Mouse (Mus musculus) left cerebral cortex, postnatal 14 days (tissue): ENCODE measurements around the gene Plekhm2. TPM values are rescaled to one million over a fixed set of nuclear protein-coding genes. Genes with fewer than 3 reads are reported as not detected.

Experiments
- DNase-seq, 2 experiments: peaks; one replicate each; pipeline ENCODE4 v3.0.0; 2021 to 2022; ENCODE audit warnings: low spot score in 2 of 2, mixed read lengths in 1 of 2
- intact Hi-C: fragments of 180-260 bp; cut with DNase I; formaldehyde crosslinking; loops from one replicate; pipeline ENCODE4 v1.15.1; 2025
- long read RNA-seq, 2 experiments: library from polyadenylated mRNA; stranded (forward); transcript quantifications; one replicate each; pipeline ENCODE4 v2.0.0; 2021
- total RNA-seq, 2 experiments: library from RNA; stranded (reverse); gene quantifications; 2 replicates each; pipeline ENCODE4 v1.2.3; 2021

The Plekhm2 gene
- 10 to 100 TPM; 57.6 to 57.9 TPM for total RNA-seq
- long read RNA-seq, experiment 1, full-length matches to known transcripts: 13 of 58 reads
- long read RNA-seq, experiment 1, partial matches to known transcripts: 40 of 58 reads
- long read RNA-seq, experiment 1, other reads (novel, unspliced or antisense): 5 of 58 reads
- long read RNA-seq, experiment 2, full-length matches to known transcripts: 5 of 47 reads
- long read RNA-seq, experiment 2, partial matches to known transcripts: 36 of 47 reads
- long read RNA-seq, experiment 2, other reads (novel, unspliced or antisense): 6 of 47 reads

GRCm38 (mm10) chr4:141664799-141665198, at the start of gene Plekhm2:
Plekhm2 (minus strand) TSS chr4:141664899.
- intact Hi-C loops: no loop called here
- DNase-seq: no peak

- intact Hi-C loops: no loop called here
- DNase-seq: no peak
Measured at GRCm38 (mm10) chr4:141713598-141714142, 49.0 kb upstream of the Plekhm2 start.

GRCm38 (mm10) chr4:141711250-141711649, 46.6 kb upstream of the Plekhm2 start:
- intact Hi-C loops: no loop called here
- DNase-seq: peak in 1 of 2 experiments; percentile 40

- intact Hi-C loops: no loop called here
- DNase-seq: no peak
Measured at GRCm38 (mm10) chr4:141708971-141709370, 44.3 kb upstream of the Plekhm2 start.

- DNase-seq: no peak
- intact Hi-C loops: no loop called here
Measured at GRCm38 (mm10) chr4:141708005-141708404, 43.3 kb upstream of the Plekhm2 start.

GRCm38 (mm10) chr4:141705331-141705730, 40.6 kb upstream of the Plekhm2 start:
- DNase-seq: peak; percentile 72 to 81
- intact Hi-C loops: no loop called here

GRCm38 (mm10) chr4:141704625-141705024, 39.9 kb upstream of the Plekhm2 start:
- no peak for DNase-seq
- intact Hi-C loops: no loop called here

GRCm38 (mm10) chr4:141694719-141695118, 30.0 kb upstream of the Plekhm2 start:
- intact Hi-C loops: no loop called here
- DNase-seq: no peak

GRCm38 (mm10) chr4:141688505-141688904, 23.8 kb upstream of the Plekhm2 start:
- intact Hi-C loops: no loop called here
- DNase-seq: no peak

- no peak for DNase-seq
- intact Hi-C loops: no loop called here
Measured at GRCm38 (mm10) chr4:141686525-141686924, 21.8 kb upstream of the Plekhm2 start.

- intact Hi-C loops: no loop called here
- no peak for DNase-seq
Measured at GRCm38 (mm10) chr4:141686093-141686492, 21.4 kb upstream of the Plekhm2 start.

- intact Hi-C loops: no loop called here
- no peak for DNase-seq
Measured at GRCm38 (mm10) chr4:141685499-141685898, 20.8 kb upstream of the Plekhm2 start, which contains the start of gene Rsc1a1. Rsc1a1 (minus strand) TSS chr4:141685599.

- no peak for DNase-seq
- intact Hi-C loops: no loop called here
Measured at GRCm38 (mm10) chr4:141682706-141683230, 18.1 kb upstream of the Plekhm2 start.

- DNase-seq: no peak
- intact Hi-C loops: no loop called here
Measured at GRCm38 (mm10) chr4:141681767-141682166, 17.1 kb upstream of the Plekhm2 start.

- intact Hi-C loops: no loop called here
- no peak for DNase-seq
Measured at GRCm38 (mm10) chr4:141680892-141681291, 16.2 kb upstream of the Plekhm2 start.

GRCm38 (mm10) chr4:141679016-141679415, 14.3 kb upstream of the Plekhm2 start:
- intact Hi-C loops: no loop called here
- no peak for DNase-seq

GRCm38 (mm10) chr4:141676462-141676979, 11.8 kb upstream of the Plekhm2 start:
- intact Hi-C loops: no loop called here

GRCm38 (mm10) chr4:141672325-141672724, 7.6 kb upstream of the Plekhm2 start:
- DNase-seq: no peak

More at GRCm38 (mm10) chr4:141676462-141676979, 11.8 kb upstream of the Plekhm2 start:
- no peak for DNase-seq

GRCm38 (mm10) chr4:141671389-141671788, 6.7 kb upstream of the Plekhm2 start:
- intact Hi-C loops: no loop called here
- DNase-seq: peak in 1 of 2 experiments; percentile 37

More at GRCm38 (mm10) chr4:141672325-141672724, 7.6 kb upstream of the Plekhm2 start:
- intact Hi-C loops: no loop called here

GRCm38 (mm10) chr4:141669898-141670712, 5.4 kb upstream of the Plekhm2 start:
- intact Hi-C loops: no loop called here
- no peak for DNase-seq
